Mouse (Mus musculus): ENCODE data around the gene Naa38. TPM values are rescaled to one million over a fixed set of nuclear protein-coding genes. Genes with fewer than 3 reads are reported as not detected.
A peak's percentile ranks its signal among the peaks of the same experiment; 100 is the strongest.

Naa38 gene
- polyA plus RNA-seq, 1 experiment from 2014 or later = 127 TPM

GRCm38 (mm10) chr11:69405397-69406200 lies 10.3 kb downstream of the Naa38 start:
- Histone ChIP-seq H3K4me3 (no peak overlapping the region), H3K27me3 (no peaks in the 10 kb centered on the region), H3K9me3 (no peaks in the 10 kb centered on the region), H3K36me3 (peaks cover 78% of the 10 kb centered on the region), H3K4me1 (peaks cover 28% of the 10 kb centered on the region), H3K9ac (no peak overlapping the region), H3K27ac (no peak overlapping the region), H3K4me2 (replicated peaks) (no peak overlapping the region)
- WGBS = 91% methylated on average over 24 of the region's 24 CpGs
- no peak for ATAC-seq (ENCODE audit: low FRiP score, low read depth)

DNA sequence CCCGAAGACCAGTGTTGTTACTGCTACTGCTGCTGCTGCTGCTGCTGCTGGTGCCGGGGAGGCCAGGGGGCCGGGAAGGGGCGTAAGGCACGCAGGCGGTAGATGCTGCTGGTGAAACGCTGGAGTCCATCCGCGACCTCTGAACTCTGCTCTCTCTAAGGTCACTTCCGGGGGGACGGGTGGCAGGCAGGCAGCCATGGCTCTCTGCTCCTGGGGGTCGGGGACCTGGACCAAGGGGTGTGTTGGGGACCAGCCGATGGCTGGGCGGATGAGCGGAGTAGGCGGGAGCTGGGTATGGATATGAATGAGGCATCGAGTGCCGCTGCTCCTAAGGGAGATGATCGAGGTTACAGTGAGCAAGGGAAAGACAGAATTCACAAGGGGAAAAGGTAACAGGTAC lies 11.0 kb downstream of the Naa38 start:
- H3K9ac ChIP-seq = no peak overlapping the region
- no peak overlapping the region for H3K4me3 ChIP-seq
- peaks cover 71% of the 10 kb centered on the region for H3K36me3 ChIP-seq
- H3K27ac ChIP-seq = no peak overlapping the region
- H3K27me3 ChIP-seq = no peaks in the 10 kb centered on the region
- H3K9me3 ChIP-seq = no peaks in the 10 kb centered on the region
- no peak overlapping the region for H3K4me2 ChIP-seq (replicated peaks)
- no peak for ATAC-seq (ENCODE audit: low FRiP score, low read depth)
- WGBS = 89% methylated on average over 19 of the region's 19 CpGs
- peaks cover 23% of the 10 kb centered on the region for H3K4me1 ChIP-seq

GRCm38 (mm10) chr11:69406867-69407723 lies 11.8 kb downstream of the Naa38 start:
- Histone ChIP-seq H3K4me3 (no peak overlapping the region), H3K36me3 (peaks cover 69% of the 10 kb centered on the region), H3K4me2 (replicated peaks) (peak overlapping the region; percentile 98; the same call in 1 of the 2 replicates), H3K27ac (no peak overlapping the region), H3K27me3 (no peaks in the 10 kb centered on the region), H3K9me3 (no peaks in the 10 kb centered on the region), H3K9ac (no peak overlapping the region), H3K4me1 (peaks cover 26% of the 10 kb centered on the region)
- no peak for ATAC-seq (ENCODE audit: low FRiP score, low read depth)
- WGBS = 86% methylated on average over 16 of the region's 16 CpGs

GRCm38 (mm10) chr11:69407724-69408004 lies 12.4 kb downstream of the Naa38 start:
- no peak overlapping the region for H3K9ac ChIP-seq
- H3K4me1 ChIP-seq = peaks cover 32% of the 10 kb centered on the region
- H3K27ac ChIP-seq = no peak overlapping the region
- H3K4me3 ChIP-seq = peak overlapping the region; percentile 82
- no peaks in the 10 kb centered on the region for H3K27me3 ChIP-seq
- no peak for ATAC-seq (ENCODE audit: low FRiP score, low read depth)
- peaks cover 67% of the 10 kb centered on the region for H3K36me3 ChIP-seq
- H3K9me3 ChIP-seq = no peaks in the 10 kb centered on the region
- 81% methylated on average over 4 of the region's 4 CpGs for whole genome bisulfite sequencing
- peak overlapping the region; percentile 98 for H3K4me2 ChIP-seq (replicated peaks)

- peaks cover 67% of the 10 kb centered on the region for H3K36me3 ChIP-seq
- 1% methylated on average over 33 of the region's 33 CpGs for WGBS
- peak; percentile 65 for ATAC-seq (ENCODE audit: low FRiP score, low read depth)
These were observed 13.5 kb downstream of the Naa38 start for GRCm38 (mm10) chr11:69408541-69409377.

GRCm38 (mm10) chr11:69409378-69410044 lies 14.2 kb downstream of the Naa38 start:
- peaks cover 50% of the 10 kb centered on the region for H3K4me1 ChIP-seq
- no peaks in the 10 kb centered on the region for H3K9me3 ChIP-seq
- H3K27ac ChIP-seq = peak overlapping the region; percentile 96
- ATAC-seq (ENCODE audit: low FRiP score, low read depth) = peak; percentile 38; the same call in 1 of the 2 replicates
- peak overlapping the region; percentile 98 for H3K4me2 ChIP-seq (replicated peaks)
- H3K27me3 ChIP-seq = no peaks in the 10 kb centered on the region
- peaks cover 60% of the 10 kb centered on the region for H3K36me3 ChIP-seq
- under 1% methylated on average over 44 of the region's 46 CpGs for WGBS
- H3K4me3 ChIP-seq = peak overlapping the region; percentile 82
- H3K9ac ChIP-seq = peak overlapping the region; percentile 94

More at GRCm38 (mm10) chr11:69408541-69409377, 13.5 kb downstream of the Naa38 start:
- peak overlapping the region; percentile 96 for H3K27ac ChIP-seq
- H3K9me3 ChIP-seq = no peaks in the 10 kb centered on the region
- H3K9ac ChIP-seq = peak overlapping the region; percentile 94
- H3K4me1 ChIP-seq = peaks cover 43% of the 10 kb centered on the region
- no peaks in the 10 kb centered on the region for H3K27me3 ChIP-seq
- peak overlapping the region; percentile 82 for H3K4me3 ChIP-seq
- H3K4me2 ChIP-seq (replicated peaks) = peak overlapping the region; percentile 98

DNA sequence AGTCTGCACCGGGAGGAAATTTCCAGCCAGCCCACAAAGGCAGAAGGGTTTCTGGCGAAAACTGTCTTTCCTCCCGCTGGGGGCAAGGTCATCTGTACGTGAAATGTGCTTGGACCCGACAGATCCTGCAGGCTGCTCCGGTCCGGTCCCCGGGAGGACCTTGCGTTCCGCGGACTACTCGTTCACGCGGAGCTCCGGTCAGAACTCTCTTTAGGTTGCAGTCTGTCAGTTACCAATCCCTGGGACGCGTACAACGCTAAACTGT lies 14.7 kb downstream of the Naa38 start:
- ATAC-seq (ENCODE audit: low FRiP score, low read depth) = no peak
- under 1% methylated on average over 18 of the region's 18 CpGs for WGBS
- no peaks in the 10 kb centered on the region for H3K9me3 ChIP-seq
- no peaks in the 10 kb centered on the region for H3K27me3 ChIP-seq
- H3K36me3 ChIP-seq = peaks cover 56% of the 10 kb centered on the region
- peaks cover 55% of the 10 kb centered on the region for H3K4me1 ChIP-seq
- H3K4me2 ChIP-seq (replicated peaks) = peak overlapping the region; percentile 98
- peak overlapping the region; percentile 82 for H3K4me3 ChIP-seq
- H3K9ac ChIP-seq = peak overlapping the region; percentile 94
- peak overlapping the region; percentile 96 for H3K27ac ChIP-seq

GRCm38 (mm10) chr11:69410310-69411072 lies 15.2 kb downstream of the Naa38 start:
- peak overlapping the region; percentile 98 for H3K4me2 ChIP-seq (replicated peaks)
- H3K27ac ChIP-seq = peak overlapping the region; percentile 96
- H3K9ac ChIP-seq = peak overlapping the region; percentile 94
- H3K9me3 ChIP-seq = no peaks in the 10 kb centered on the region
- H3K27me3 ChIP-seq = no peaks in the 10 kb centered on the region
- H3K36me3 ChIP-seq = peaks cover 51% of the 10 kb centered on the region
- peak overlapping the region; percentile 82 for H3K4me3 ChIP-seq
- 1% methylated on average over 41 of the region's 41 CpGs for WGBS
- ATAC-seq (ENCODE audit: low FRiP score, low read depth) = peak; percentile 4; the same call in 1 of the 2 replicates
- H3K4me1 ChIP-seq = peaks cover 58% of the 10 kb centered on the region

DNA sequence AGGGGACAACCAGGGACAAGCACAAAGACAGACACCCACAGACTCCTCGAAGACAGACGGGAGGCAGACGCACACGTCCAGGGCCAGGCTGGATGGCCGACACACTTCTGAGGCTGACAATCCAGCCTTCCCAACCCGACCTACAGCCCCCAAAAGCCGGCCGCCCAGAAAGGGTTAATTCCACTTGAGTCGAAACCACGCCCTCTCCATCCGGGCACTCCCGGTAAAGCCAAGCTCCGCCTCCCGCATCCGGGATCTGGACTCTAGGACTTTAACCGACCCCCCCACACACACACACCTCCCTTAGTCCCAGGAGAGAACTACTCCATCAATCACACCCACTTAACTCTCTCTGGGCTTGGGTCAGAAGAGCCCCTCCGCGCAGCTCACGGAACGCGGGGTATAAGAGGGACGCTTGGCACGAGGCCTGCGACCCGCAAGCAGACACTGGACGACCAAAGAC lies 15.8 kb downstream of the Naa38 start:
- peak overlapping the region; percentile 94 for H3K9ac ChIP-seq
- peak; percentile 60 for ATAC-seq (ENCODE audit: low FRiP score, low read depth)
- 0% methylated on average over 26 of the region's 26 CpGs for WGBS
- H3K4me3 ChIP-seq = peak overlapping the region; percentile 82
- peaks cover 44% of the 10 kb centered on the region for H3K36me3 ChIP-seq
- H3K4me1 ChIP-seq = peaks cover 58% of the 10 kb centered on the region
- H3K27ac ChIP-seq = peak overlapping the region; percentile 99
- no peaks in the 10 kb centered on the region for H3K27me3 ChIP-seq
- H3K4me2 ChIP-seq (replicated peaks) = peak overlapping the region; percentile 98
- no peaks in the 10 kb centered on the region for H3K9me3 ChIP-seq

DNA sequence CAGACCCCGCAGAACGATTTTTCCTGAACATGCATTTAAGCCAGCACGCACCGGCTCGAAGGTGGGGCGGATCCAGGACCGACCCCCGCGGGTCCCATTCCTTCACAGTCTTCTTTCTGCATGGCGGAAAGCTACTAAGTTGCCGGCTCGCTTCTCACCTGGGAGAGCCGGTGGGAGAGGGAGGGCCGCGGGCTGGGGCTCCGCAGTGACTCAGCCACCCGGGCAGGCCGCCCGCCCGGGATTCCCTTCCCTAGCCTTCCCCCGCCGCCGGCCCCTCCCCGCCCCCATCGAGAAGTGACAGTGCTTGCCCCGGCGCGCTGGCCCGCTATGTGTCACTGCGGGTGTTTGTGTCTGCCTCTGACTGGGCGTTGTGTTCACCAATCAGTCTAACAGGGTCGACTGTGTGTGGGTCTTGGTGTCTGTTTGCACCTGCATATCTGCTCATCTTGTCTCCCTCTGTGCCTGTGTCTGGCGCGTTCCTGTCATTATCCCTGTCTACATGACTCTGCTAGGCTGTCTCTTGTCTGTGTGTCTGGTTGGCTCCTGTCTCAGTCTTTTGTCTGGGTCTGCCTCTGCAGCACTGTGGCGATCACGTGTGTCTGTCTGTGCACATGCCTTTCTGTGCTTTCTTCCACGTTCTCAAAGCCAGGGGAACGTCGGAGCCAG lies 16.4 kb downstream of the Naa38 start:
- peak overlapping the region; percentile 82 for H3K4me3 ChIP-seq
- ATAC-seq (ENCODE audit: low FRiP score, low read depth) = no peak
- H3K9ac ChIP-seq = peak overlapping the region; percentile 94
- H3K36me3 ChIP-seq = peaks cover 39% of the 10 kb centered on the region
- no peaks in the 10 kb centered on the region for H3K9me3 ChIP-seq
- peak overlapping the region; percentile 98 for H3K4me2 ChIP-seq (replicated peaks)
- WGBS = under 1% methylated on average over 39 of the region's 39 CpGs
- peak overlapping the region; percentile 99 for H3K27ac ChIP-seq
- no peaks in the 10 kb centered on the region for H3K27me3 ChIP-seq
- H3K4me1 ChIP-seq = peaks cover 60% of the 10 kb centered on the region

Measured in limb, embryonic 13.5 days (tissue).